Mouse (Mus musculus) gastrocnemius, postnatal 36 days (tissue): ENCODE results near the gene Bcat2. TPM values are rescaled to one million over a fixed set of nuclear protein-coding genes. Genes with fewer than 3 reads are reported as not detected.

Experiments
- DNase-seq, 2 experiments: peaks; one replicate each; pipeline ENCODE4 v3.0.0; 2022
- intact Hi-C: fragments of 180-260 bp; cut with DNase I; formaldehyde crosslinking; loops from one replicate; pipeline ENCODE4 v1.15.1; 2025
- total RNA-seq, 2 experiments: library from RNA; stranded (reverse); gene quantifications; 2 replicates each; pipeline ENCODE4 v1.2.3; 2021

Bcat2 gene
- total RNA-seq, 2 experiments from 2014 or later: 55.7 to 86.8 TPM

GRCm38 (mm10) chr7:45573954-45574353 is 4.0 kb downstream of the Bcat2 start:
- DNase-seq: no peak
- intact Hi-C loops: no loop called here

- intact Hi-C loops: no loop called here
- DNase-seq: no peak
These were observed 4.8 kb downstream of the Bcat2 start for GRCm38 (mm10) chr7:45574472-45575379.

- intact Hi-C loops: no loop called here
- no peak for DNase-seq
These were observed 16.0 kb downstream of the Bcat2 start for GRCm38 (mm10) chr7:45585923-45586322.

GRCm38 (mm10) chr7:45587631-45588592 is 18.0 kb downstream of the Bcat2 start:
- intact Hi-C loops: loop anchor here (2.0 kb wide), 1 partner anchor 31 kb away; no protein-coding TSS in a partner anchor
- DNase-seq: no peak

- intact Hi-C loops: loop anchor here (2.0 kb wide), 1 partner anchor 32 kb away; no protein-coding TSS in a partner anchor
- peak; percentile 89 to 92 for DNase-seq
These were observed 19.2 kb downstream of the Bcat2 start for GRCm38 (mm10) chr7:45589173-45589572.

GRCm38 (mm10) chr7:45589898-45590297 is 19.9 kb downstream of the Bcat2 start:
- intact Hi-C loops: loop anchor here (2.0 kb wide), 1 partner anchor 33 kb away; no protein-coding TSS in a partner anchor

GRCm38 (mm10) chr7:45590874-45591273 is 20.9 kb downstream of the Bcat2 start:
- DNase-seq: no peak
- intact Hi-C loops: no loop called here

More at GRCm38 (mm10) chr7:45589898-45590297, 19.9 kb downstream of the Bcat2 start:
- DNase-seq: no peak

- intact Hi-C loops: no loop called here
- DNase-seq: no peak
These were observed 21.9 kb downstream of the Bcat2 start for GRCm38 (mm10) chr7:45591880-45592279.

- DNase-seq: peak; percentile 68 to 73
- intact Hi-C loops: no loop called here
These were observed 23.3 kb downstream of the Bcat2 start for GRCm38 (mm10) chr7:45593118-45593815.

GRCm38 (mm10) chr7:45595176-45595575 is 25.2 kb downstream of the Bcat2 start:
- no peak for DNase-seq
- intact Hi-C loops: loop anchor here (2.0 kb wide), 1 partner anchor 18 kb away; no protein-coding TSS in a partner anchor

GRCm38 (mm10) chr7:45596107-45596506 is 26.2 kb downstream of the Bcat2 start:
- intact Hi-C loops: no loop called here
- no peak for DNase-seq

GRCm38 (mm10) chr7:45597013-45597412 is 27.1 kb downstream of the Bcat2 start:
- intact Hi-C loops: loop anchor here (1.0 kb wide), 1 partner anchor 11 kb away; no protein-coding TSS in a partner anchor
- DNase-seq: no peak

- no peak for DNase-seq
- intact Hi-C loops: loop anchor here (1.0 kb wide), 1 partner anchor 11 kb away; no protein-coding TSS in a partner anchor
These were observed 27.6 kb downstream of the Bcat2 start for GRCm38 (mm10) chr7:45597527-45597926.

GRCm38 (mm10) chr7:45598960-45599879 is 29.3 kb downstream of the Bcat2 start:
- DNase-seq: no peak
- intact Hi-C loops: no loop called here

- intact Hi-C loops: no loop called here
These were observed 35.8 kb downstream of the Bcat2 start for GRCm38 (mm10) chr7:45605704-45606289.

GRCm38 (mm10) chr7:45609511-45609910 is 39.6 kb downstream of the Bcat2 start:
- intact Hi-C loops: no loop called here
- DNase-seq: no peak

More at GRCm38 (mm10) chr7:45605704-45606289, 35.8 kb downstream of the Bcat2 start:
- DNase-seq: no peak

GRCm38 (mm10) chr7:45616277-45616676 is 46.3 kb downstream of the Bcat2 start:
- no peak for DNase-seq
- intact Hi-C loops: loop anchor here (5.0 kb wide), 1 partner anchor 51 kb away; the partner anchor contains the start of gene Fut2

- DNase-seq: no peak
- intact Hi-C loops: loop anchor here (5.0 kb wide), 1 partner anchor 50 kb away; the partner anchor contains the start of gene Fut2
These were observed 47.2 kb downstream of the Bcat2 start, which contains the start of gene Fut1 for GRCm38 (mm10) chr7:45617042-45617695. Gene Fut1 (plus strand): TSS chr7:45617289.
